Mouse (Mus musculus) brain, embryonic 14.5 days (tissue): ENCODE measurements at regions not wholly inside any gene's neighbourhood (a gene's known extent, or its start where the extent isn't known, plus 50 kb on each side); places are given as distances from the start of the nearest gene placed in this dataset.

ENCODE experiments used
- CTCF ChIP-seq: fragments of 200-500 bp; IDR thresholded peaks from 2 replicates; pipeline ENCODE4 v1.5.1; 2012; ENCODE audit warnings: inconsistent platforms, mild to moderate bottlenecking, moderate library complexity, borderline replicate concordance; ENCODE audit not compliant: insufficient read depth, insufficient read length; ENCODE audit errors: extremely low read depth
- POLR2A ChIP-seq: fragments of 200-500 bp; IDR thresholded peaks from 2 replicates; pipeline ENCODE4 v1.6.1; 2012; ENCODE audit warnings: mild to moderate bottlenecking, inconsistent platforms, borderline replicate concordance; ENCODE audit not compliant: poor library complexity, insufficient read depth, insufficient read length, severe bottlenecking; ENCODE audit errors: extremely low read depth

DNA sequence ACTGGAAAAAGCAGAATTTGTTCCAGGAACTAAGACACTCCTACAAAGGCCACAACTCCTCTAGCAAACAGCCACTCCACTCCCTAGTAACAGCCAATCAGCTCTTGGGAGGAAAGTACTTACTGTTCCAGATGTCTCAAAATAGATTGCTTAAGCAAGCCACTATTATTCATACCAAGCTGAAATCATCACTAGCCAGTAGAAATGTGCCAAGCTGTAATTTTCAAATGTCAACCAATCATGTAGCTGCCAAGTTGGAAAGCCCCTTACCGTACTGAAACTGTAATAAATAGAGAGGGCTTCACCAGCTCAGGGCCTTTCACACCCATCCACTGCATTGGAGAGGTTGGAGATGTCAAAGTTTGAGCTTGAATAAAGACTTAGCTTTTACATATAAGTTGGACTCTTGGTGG is 164.9 kb upstream of the Trim24 start:
- TF ChIP-seq CTCF (no peak), POLR2A (no peak)
